Mouse (Mus musculus): ENCODE measurements around the gene Dynll2. TPM values are rescaled to one million over a fixed set of nuclear protein-coding genes. Genes with fewer than 3 reads are reported as not detected.
A peak's percentile ranks its signal among the peaks of the same experiment; 100 is the strongest.

The Dynll2 gene
- polyA plus RNA-seq, 1 experiment from 2014 or later, result 18.6 TPM

DNA sequence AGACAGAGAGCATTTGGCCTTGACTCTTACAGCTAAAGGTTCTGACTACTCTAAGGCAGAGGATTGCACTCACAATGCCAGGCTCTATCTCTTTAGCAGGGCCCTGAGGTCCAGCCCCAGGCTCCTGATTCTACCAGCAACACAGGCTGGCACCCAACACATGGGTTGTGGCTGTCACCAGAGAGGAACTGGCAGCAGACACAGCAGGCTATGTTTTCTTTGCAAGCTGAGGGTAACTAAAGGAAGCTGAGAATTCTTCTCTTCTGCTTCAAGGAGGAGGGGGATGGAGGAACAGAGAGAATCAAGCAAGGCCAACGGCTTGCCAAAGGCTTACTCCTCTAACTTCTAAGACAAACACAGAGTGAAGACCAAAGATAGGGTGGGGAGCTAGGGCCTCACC is 21.3 kb upstream of the Dynll2 start:
- DNase-seq (ENCODE audit: low spot score), result no peak
- Histone ChIP-seq H3K27ac (replicated peaks; ENCODE audit: low read depth, low read length) (no peak overlapping the region), H3K4me3 (ENCODE audit: low read depth, low read length) (no peak overlapping the region), H3K9ac (ENCODE audit: low read length) (no peak overlapping the region), H3K36me3 (ENCODE audit: control insufficient read depth, insufficient read depth, low read length) (no peaks in the 10 kb centered on the region), H3K27me3 (ENCODE audit: control insufficient read depth, insufficient read depth, low read length) (0 out of 2 replicates have a peak, but pooled peaks cover 2% of the 10 kb centered on the region), H3K4me1 (ENCODE audit: control insufficient read depth, insufficient read depth, low read length) (no peaks in the 10 kb centered on the region), H3K4me2 (ENCODE audit: low read depth, severe bottlenecking) (no peak overlapping the region), H3K9me3 (ENCODE audit: control insufficient read depth, low read length) (no peaks in the 10 kb centered on the region)
- ATAC-seq (ENCODE audit: insufficient number of reproducible peaks, low FRiP score, low TSS enrichment, low read depth), result no peak
- 43% methylated on average over 1 of the region's 1 CpGs for WGBS

DNA sequence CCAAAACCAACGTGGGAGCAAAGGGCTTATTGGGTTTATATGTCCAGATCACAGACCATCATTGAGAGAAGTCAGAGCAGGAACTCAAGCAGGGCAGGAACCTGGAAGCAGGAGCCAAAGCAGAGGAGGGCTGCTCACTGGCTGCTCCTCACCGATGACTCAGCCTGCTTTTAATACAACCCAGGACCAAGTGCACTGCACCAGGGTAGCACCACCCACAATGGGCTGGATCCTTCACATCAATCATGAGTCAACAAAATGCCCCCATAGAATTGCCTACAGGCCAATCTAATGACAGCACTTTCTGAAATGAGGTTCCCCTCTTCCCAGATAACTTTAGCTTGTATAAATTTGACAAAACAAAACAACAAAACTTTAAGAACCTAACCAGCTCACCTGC is 16.8 kb upstream of the Dynll2 start:
- Histone ChIP-seq H3K4me3 (ENCODE audit: low read depth, low read length) (no peak overlapping the region), H3K9me3 (ENCODE audit: control insufficient read depth, low read length) (no peaks in the 10 kb centered on the region), H3K27ac (replicated peaks; ENCODE audit: low read depth, low read length) (no peak overlapping the region), H3K9ac (ENCODE audit: low read length) (no peak overlapping the region), H3K36me3 (ENCODE audit: control insufficient read depth, insufficient read depth, low read length) (no peaks in the 10 kb centered on the region), H3K4me2 (ENCODE audit: low read depth, severe bottlenecking) (no peak overlapping the region), H3K27me3 (ENCODE audit: control insufficient read depth, insufficient read depth, low read length) (no peaks in the 10 kb centered on the region), H3K4me1 (ENCODE audit: control insufficient read depth, insufficient read depth, low read length) (no peaks in the 10 kb centered on the region)
- 50% methylated on average over 2 of the region's 2 CpGs for WGBS
- ATAC-seq (ENCODE audit: insufficient number of reproducible peaks, low FRiP score, low TSS enrichment, low read depth), result no peak
- DNase-seq (ENCODE audit: low spot score), result no peak

DNA sequence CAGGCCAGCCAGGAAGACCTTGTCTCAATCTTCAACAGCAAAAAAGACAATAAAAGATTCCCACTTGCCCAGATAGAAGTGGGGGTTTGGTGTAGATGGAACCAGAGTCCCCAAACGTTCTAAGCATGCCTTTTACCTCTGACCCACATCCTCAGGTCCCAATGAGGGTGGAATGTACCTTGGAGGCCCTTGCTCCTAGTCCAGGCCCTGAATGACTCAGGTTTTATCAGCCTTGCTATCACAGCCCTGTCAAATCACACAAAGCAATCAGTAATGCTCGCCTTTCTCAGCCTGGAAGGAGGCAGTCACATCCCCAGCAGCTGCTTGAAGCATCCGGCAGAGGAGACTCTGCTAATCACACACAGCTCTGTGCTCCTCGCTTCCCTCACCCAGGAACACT is 15.4 kb upstream of the Dynll2 start:
- Histone ChIP-seq H3K27me3 (ENCODE audit: control insufficient read depth, insufficient read depth, low read length) (no peaks in the 10 kb centered on the region), H3K9ac (ENCODE audit: low read length) (no peak overlapping the region), H3K4me2 (ENCODE audit: low read depth, severe bottlenecking) (no peak overlapping the region), H3K36me3 (ENCODE audit: control insufficient read depth, insufficient read depth, low read length) (no peaks in the 10 kb centered on the region), H3K4me1 (ENCODE audit: control insufficient read depth, insufficient read depth, low read length) (no peaks in the 10 kb centered on the region), H3K9me3 (ENCODE audit: control insufficient read depth, low read length) (no peaks in the 10 kb centered on the region), H3K4me3 (ENCODE audit: low read depth, low read length) (no peak overlapping the region), H3K27ac (replicated peaks; ENCODE audit: low read depth, low read length) (no peak overlapping the region)
- 67% methylated on average over 4 of the region's 4 CpGs for WGBS
- ATAC-seq (ENCODE audit: insufficient number of reproducible peaks, low FRiP score, low TSS enrichment, low read depth) (no peak), DNase-seq (ENCODE audit: low spot score) (no peak)

- Histone ChIP-seq H3K36me3 (ENCODE audit: control insufficient read depth, insufficient read depth, low read length) (no peaks in the 10 kb centered on the region), H3K4me3 (ENCODE audit: low read depth, low read length) (no peak overlapping the region), H3K9ac (ENCODE audit: low read length) (no peak overlapping the region), H3K9me3 (ENCODE audit: control insufficient read depth, low read length) (no peaks in the 10 kb centered on the region), H3K4me2 (ENCODE audit: low read depth, severe bottlenecking) (no peak overlapping the region), H3K4me1 (ENCODE audit: control insufficient read depth, insufficient read depth, low read length) (no peaks in the 10 kb centered on the region), H3K27ac (replicated peaks; ENCODE audit: low read depth, low read length) (no peak overlapping the region), H3K27me3 (ENCODE audit: control insufficient read depth, insufficient read depth, low read length) (no peaks in the 10 kb centered on the region)
- no peak for ATAC-seq (ENCODE audit: insufficient number of reproducible peaks, low FRiP score, low TSS enrichment, low read depth)
- 91% methylated on average over 5 of the region's 5 CpGs for WGBS
- DNase-seq (ENCODE audit: low spot score), result no peak
These were observed 12.4 kb upstream of the Dynll2 start for GRCm38 (mm10) chr11:87999751-88000150.

DNA sequence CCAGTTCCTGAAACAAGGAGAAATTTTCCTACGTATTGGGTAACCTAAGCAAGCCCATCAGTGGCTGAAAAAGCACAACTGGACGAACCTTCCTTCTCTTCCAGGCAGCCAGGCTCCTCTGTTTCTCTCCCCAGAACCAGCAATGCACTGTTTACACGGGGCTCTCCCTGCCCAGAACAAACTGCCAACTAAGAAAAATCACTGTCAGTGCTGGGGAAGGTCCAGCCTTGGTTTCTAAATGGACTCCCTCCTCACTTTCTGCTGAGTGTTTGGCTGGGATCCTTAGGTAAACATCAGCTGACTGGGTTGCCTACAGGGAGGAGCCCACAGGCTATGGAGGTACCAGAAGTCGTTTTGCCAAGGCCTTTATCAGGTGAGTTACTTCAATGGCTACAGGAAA is 4.5 kb upstream of the Dynll2 start:
- Histone ChIP-seq H3K4me2 (ENCODE audit: low read depth, severe bottlenecking) (no peak overlapping the region), H3K36me3 (ENCODE audit: control insufficient read depth, insufficient read depth, low read length) (no peaks in the 10 kb centered on the region), H3K27me3 (ENCODE audit: control insufficient read depth, insufficient read depth, low read length) (no peaks in the 10 kb centered on the region), H3K27ac (replicated peaks; ENCODE audit: low read depth, low read length) (no peak overlapping the region), H3K9me3 (ENCODE audit: control insufficient read depth, low read length) (no peaks in the 10 kb centered on the region), H3K9ac (ENCODE audit: low read length) (no peak overlapping the region), H3K4me1 (ENCODE audit: control insufficient read depth, insufficient read depth, low read length) (no peaks in the 10 kb centered on the region), H3K4me3 (ENCODE audit: low read depth, low read length) (no peak overlapping the region)
- DNase-seq (ENCODE audit: low spot score) (no peak), ATAC-seq (ENCODE audit: insufficient number of reproducible peaks, low FRiP score, low TSS enrichment, low read depth) (no peak)
- 46% methylated on average over 4 of the region's 4 CpGs for WGBS

DNA sequence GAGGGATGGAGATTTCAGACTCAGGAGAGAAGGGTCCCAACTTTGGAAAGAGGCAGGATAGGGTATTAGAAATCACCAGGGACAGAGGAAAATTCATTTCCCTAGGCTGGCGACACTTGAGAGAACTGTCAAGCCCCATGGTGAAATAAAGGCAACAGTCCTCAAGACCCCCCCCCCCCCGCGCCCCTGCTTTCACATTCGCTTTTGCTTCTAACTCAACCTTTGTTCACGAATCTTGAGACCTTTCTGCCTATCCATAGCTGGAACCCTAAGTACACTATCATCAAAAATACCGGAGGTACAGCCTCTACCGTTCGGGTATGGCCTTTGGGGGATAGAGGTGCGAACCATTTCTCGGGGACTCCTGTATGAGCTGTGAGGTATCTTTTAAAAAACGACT is 528 bp upstream of the Dynll2 start:
- H3K36me3 ChIP-seq (ENCODE audit: control insufficient read depth, insufficient read depth, low read length), result peaks cover 5% of the 10 kb centered on the region
- DNase-seq (ENCODE audit: low spot score) (no peak), ATAC-seq (ENCODE audit: insufficient number of reproducible peaks, low FRiP score, low TSS enrichment, low read depth) (no peak)
- WGBS, result 69% methylated on average over 11 of the region's 11 CpGs
- H3K27me3 ChIP-seq (ENCODE audit: control insufficient read depth, insufficient read depth, low read length), result no peaks in the 10 kb centered on the region
- peak overlapping the region; percentile 100 for H3K4me3 ChIP-seq (ENCODE audit: low read depth, low read length)
- peak overlapping the region; percentile 54; the same call in 1 of the 2 replicates for H3K4me2 ChIP-seq (ENCODE audit: low read depth, severe bottlenecking)
- H3K27ac ChIP-seq (replicated peaks; ENCODE audit: low read depth, low read length), result peak overlapping the region; percentile 65
- H3K9me3 ChIP-seq (ENCODE audit: control insufficient read depth, low read length), result no peaks in the 10 kb centered on the region
- peak overlapping the region; percentile 96 for H3K9ac ChIP-seq (ENCODE audit: low read length)
- H3K4me1 ChIP-seq (ENCODE audit: control insufficient read depth, insufficient read depth, low read length), result peaks cover 5% of the 10 kb centered on the region

- no peaks in the 10 kb centered on the region for H3K9me3 ChIP-seq (ENCODE audit: control insufficient read depth, low read length)
- H3K27ac ChIP-seq (replicated peaks; ENCODE audit: low read depth, low read length), result peak overlapping the region; percentile 91; the same call in 1 of the 2 replicates
- H3K4me2 ChIP-seq (ENCODE audit: low read depth, severe bottlenecking), result peak overlapping the region; percentile 54
- peak overlapping the region; percentile 96 for H3K9ac ChIP-seq (ENCODE audit: low read length)
- peaks cover 5% of the 10 kb centered on the region for H3K4me1 ChIP-seq (ENCODE audit: control insufficient read depth, insufficient read depth, low read length)
- peak overlapping the region; percentile 100 for H3K4me3 ChIP-seq (ENCODE audit: low read depth, low read length)
- DNase-seq (ENCODE audit: low spot score) (peak; percentile 66), ATAC-seq (ENCODE audit: insufficient number of reproducible peaks, low FRiP score, low TSS enrichment, low read depth) (no peak)
- H3K27me3 ChIP-seq (ENCODE audit: control insufficient read depth, insufficient read depth, low read length), result no peaks in the 10 kb centered on the region
- WGBS, result 4% methylated on average over 12 of the region's 13 CpGs
- peaks cover 11% of the 10 kb centered on the region for H3K36me3 ChIP-seq (ENCODE audit: control insufficient read depth, insufficient read depth, low read length)
These were observed 1.1 kb downstream of the Dynll2 start for GRCm38 (mm10) chr11:87986141-87986741.

- WGBS, result 55% methylated on average over 9 of the region's 9 CpGs
- no peaks in the 10 kb centered on the region for H3K9me3 ChIP-seq (ENCODE audit: control insufficient read depth, low read length)
- no peaks in the 10 kb centered on the region for H3K27me3 ChIP-seq (ENCODE audit: control insufficient read depth, insufficient read depth, low read length)
- no peak overlapping the region for H3K9ac ChIP-seq (ENCODE audit: low read length)
- H3K36me3 ChIP-seq (ENCODE audit: control insufficient read depth, insufficient read depth, low read length), result peaks cover 14% of the 10 kb centered on the region
- no peak for ATAC-seq (ENCODE audit: insufficient number of reproducible peaks, low FRiP score, low TSS enrichment, low read depth)
- peaks cover 5% of the 10 kb centered on the region for H3K4me1 ChIP-seq (ENCODE audit: control insufficient read depth, insufficient read depth, low read length)
- H3K27ac ChIP-seq (replicated peaks; ENCODE audit: low read depth, low read length), result no peak overlapping the region
- H3K4me2 ChIP-seq (ENCODE audit: low read depth, severe bottlenecking), result peak overlapping the region; percentile 54
- peak overlapping the region; percentile 100 for H3K4me3 ChIP-seq (ENCODE audit: low read depth, low read length)
- DNase-seq (ENCODE audit: low spot score), result no peak
These were observed 1.7 kb downstream of the Dynll2 start for GRCm38 (mm10) chr11:87985643-87986042.

- Histone ChIP-seq H3K27me3 (ENCODE audit: control insufficient read depth, insufficient read depth, low read length) (no peaks in the 10 kb centered on the region), H3K27ac (replicated peaks; ENCODE audit: low read depth, low read length) (no peak overlapping the region), H3K36me3 (ENCODE audit: control insufficient read depth, insufficient read depth, low read length) (peaks cover 16% of the 10 kb centered on the region), H3K9me3 (ENCODE audit: control insufficient read depth, low read length) (no peaks in the 10 kb centered on the region), H3K4me1 (ENCODE audit: control insufficient read depth, insufficient read depth, low read length) (peaks cover 5% of the 10 kb centered on the region), H3K9ac (ENCODE audit: low read length) (no peak overlapping the region), H3K4me2 (ENCODE audit: low read depth, severe bottlenecking) (no peak overlapping the region), H3K4me3 (ENCODE audit: low read depth, low read length) (no peak overlapping the region)
- DNase-seq (ENCODE audit: low spot score), result no peak
- no peak for ATAC-seq (ENCODE audit: insufficient number of reproducible peaks, low FRiP score, low TSS enrichment, low read depth)
- 93% methylated on average over 3 of the region's 3 CpGs for whole genome bisulfite sequencing
These were observed 2.8 kb downstream of the Dynll2 start for GRCm38 (mm10) chr11:87984571-87984970.
